Mouse (Mus musculus): ENCODE measurements around the gene Nuak1. TPM values are rescaled to one million over a fixed set of nuclear protein-coding genes. Genes with fewer than 3 reads are reported as not detected.

Nuak1 gene
- total and polyA plus RNA-seq, 2 experiments from 2014 or later = 1.7 to 36.8 TPM

- Histone ChIP-seq H3K4me3 (ENCODE audit: low read depth, low read length) (no peak overlapping the region), H3K36me3 (replicated peaks; ENCODE audit: control insufficient read depth, insufficient read depth, low read length) (no peaks in the 10 kb centered on the region), H3K27me3 (ENCODE audit: control insufficient read depth, insufficient read depth, low read length) (no peaks in the 10 kb centered on the region), H3K4me2 (ENCODE audit: low read depth, low read length) (no peak overlapping the region), H3K27ac (ENCODE audit: low read depth) (no peak overlapping the region), H3K9ac (replicated peaks; ENCODE audit: low read depth, low read length) (no peak overlapping the region), H3K4me1 (ENCODE audit: control insufficient read depth, insufficient read depth) (no peaks in the 10 kb centered on the region), H3K9me3 (replicated peaks; ENCODE audit: control insufficient read depth, low read length) (no peaks in the 10 kb centered on the region)
- no peak for DNase-seq (ENCODE audit: low spot score)
- ATAC-seq (ENCODE audit: insufficient read depth, low read depth) = no peak
- WGBS = 86% methylated on average over 7 of the region's 7 CpGs
- no peak for TF ChIP-seq EP300 (IDR thresholded peaks at IDR 0.05; ENCODE audit: low read depth)
- no peak for TF ChIP-seq CTCF (IDR thresholded peaks at IDR 0.05; ENCODE audit: low read depth)
Observed at GRCm38 (mm10) chr10:84329822-84330221, 110.6 kb downstream of the Nuak1 start.

DNA sequence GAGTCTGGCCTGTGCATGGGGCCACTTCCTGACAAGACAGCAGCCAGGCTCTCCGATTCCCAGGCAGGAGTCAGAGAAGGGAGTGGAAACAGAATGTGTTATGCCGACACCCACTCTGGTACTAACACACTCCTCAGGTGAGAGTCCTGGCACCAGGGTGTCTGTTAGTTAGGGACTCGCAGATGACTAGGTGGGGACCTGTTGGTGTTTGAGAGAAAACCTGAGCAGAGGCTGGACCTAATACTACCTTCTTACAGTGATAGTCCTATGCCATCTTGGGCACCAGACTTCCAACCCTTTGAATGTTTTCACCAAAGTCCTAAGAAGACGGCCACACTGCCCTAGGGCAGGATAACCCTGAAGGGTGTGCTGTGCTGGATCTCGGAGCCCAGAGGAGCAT, 111.1 kb downstream of the Nuak1 start:
- Histone ChIP-seq H3K4me1 (ENCODE audit: control insufficient read depth, insufficient read depth) (no peaks in the 10 kb centered on the region), H3K36me3 (replicated peaks; ENCODE audit: control insufficient read depth, insufficient read depth, low read length) (no peaks in the 10 kb centered on the region), H3K9ac (replicated peaks; ENCODE audit: low read depth, low read length) (no peak overlapping the region), H3K4me2 (ENCODE audit: low read depth, low read length) (no peak overlapping the region), H3K4me3 (ENCODE audit: low read depth, low read length) (no peak overlapping the region), H3K27me3 (ENCODE audit: control insufficient read depth, insufficient read depth, low read length) (no peaks in the 10 kb centered on the region), H3K9me3 (replicated peaks; ENCODE audit: control insufficient read depth, low read length) (no peaks in the 10 kb centered on the region), H3K27ac (ENCODE audit: low read depth) (no peak overlapping the region)
- WGBS = 75% methylated on average over 5 of the region's 5 CpGs
- TF ChIP-seq CTCF (IDR thresholded peaks at IDR 0.05; ENCODE audit: low read depth) (no peak), EP300 (IDR thresholded peaks at IDR 0.05; ENCODE audit: low read depth) (no peak)
- ATAC-seq (ENCODE audit: insufficient read depth, low read depth) = no peak
- no peak for DNase-seq (ENCODE audit: low spot score)

- no peaks in the 10 kb centered on the region for H3K36me3 ChIP-seq (replicated peaks; ENCODE audit: control insufficient read depth, insufficient read depth, low read length)
- no peak overlapping the region for H3K27ac ChIP-seq (ENCODE audit: low read depth)
- no peaks in the 10 kb centered on the region for H3K4me1 ChIP-seq (ENCODE audit: control insufficient read depth, insufficient read depth)
- no peaks in the 10 kb centered on the region for H3K9me3 ChIP-seq (replicated peaks; ENCODE audit: control insufficient read depth, low read length)
- DNase-seq (ENCODE audit: low spot score) (no peak), ATAC-seq (ENCODE audit: insufficient read depth, low read depth) (no peak)
- no peak overlapping the region for H3K4me2 ChIP-seq (ENCODE audit: low read depth, low read length)
- no peak overlapping the region for H3K4me3 ChIP-seq (ENCODE audit: low read depth, low read length)
- H3K9ac ChIP-seq (replicated peaks; ENCODE audit: low read depth, low read length) = no peak overlapping the region
- TF ChIP-seq EP300 (IDR thresholded peaks at IDR 0.05; ENCODE audit: low read depth) (no peak), CTCF (IDR thresholded peaks at IDR 0.05; ENCODE audit: low read depth) (no peak)
- 60% methylated on average over 6 of the region's 6 CpGs for WGBS
- no peaks in the 10 kb centered on the region for H3K27me3 ChIP-seq (ENCODE audit: control insufficient read depth, insufficient read depth, low read length)
Observed at GRCm38 (mm10) chr10:84324018-84324417, 116.4 kb downstream of the Nuak1 start.

Other genes starting within 250 kb of the Nuak1 start
- gene Ckap4, start 93.5 kb upstream of the Nuak1 start, total RNA-seq (2014; rRNA removed; ENCODE audit: low replicate concordance) = 59.8 and 83.8 TPM in 2 replicates
- 42.6 and 45.6 TPM in 2 replicates for gene Ckap4, start 93.5 kb upstream of the Nuak1 start, polyA plus RNA-seq (2015; fragmentation: Nextera tagmentation; extraction: Ambion mirVana)
- gene Tcp11l2, start 136.0 kb upstream of the Nuak1 start, total RNA-seq (2014; rRNA removed; ENCODE audit: low replicate concordance) = 36.9 and 52.4 TPM in 2 replicates
- gene Tcp11l2, start 136.0 kb upstream of the Nuak1 start, polyA plus RNA-seq (2015; fragmentation: Nextera tagmentation; extraction: Ambion mirVana) = 57.3 and 63.4 TPM in 2 replicates
- 7.7 and 8.2 TPM in 2 replicates for gene Polr3b, start 181.7 kb upstream of the Nuak1 start, total RNA-seq (2014; rRNA removed; ENCODE audit: low replicate concordance)
- 4.8 and 5.2 TPM in 2 replicates for gene Polr3b, start 181.7 kb upstream of the Nuak1 start, polyA plus RNA-seq (2015; fragmentation: Nextera tagmentation; extraction: Ambion mirVana)